Mouse (Mus musculus): ENCODE results near the gene Grsf1. TPM values are rescaled to one million over a fixed set of nuclear protein-coding genes. Genes with fewer than 3 reads are reported as not detected.

Gene Grsf1
- total RNA-seq (2023): 10 to 100 TPM; 51.6 to 54.2 TPM

GRCm38 (mm10) chr5:88675443-88676387, at the start of gene Grsf1:
Grsf1 (minus strand) TSS chr5:88676171.

GRCm38 (mm10) chr5:88720116-88721002, 44.4 kb upstream of the Grsf1 start, which contains the start of gene Mob1b:
Mob1b (plus strand) TSS chr5:88720855.

Other genes starting within 250 kb of the Grsf1 start
- gene Ambn, start 220.2 kb downstream of the Grsf1 start, total RNA-seq (2023): not detected
- not detected for gene Enam, start 188.2 kb downstream of the Grsf1 start, total RNA-seq (2023)
- 100 to 1,000 TPM in 1 of 2 experiments, 10 to 100 TPM in 1; 37.5 to 119 TPM for gene Jchain, start 148.3 kb downstream of the Grsf1 start, total RNA-seq (2023)
- gene Utp3, start 121.7 kb downstream of the Grsf1 start, total RNA-seq (2023): 10 to 100 TPM; 42.1 to 49.3 TPM
- gene Rufy3, start 111.1 kb downstream of the Grsf1 start, total RNA-seq (2023): 10 to 100 TPM; 33.7 to 38.0 TPM
- 10 to 100 TPM; 25.6 to 28.4 TPM for gene Mob1b, start 44.7 kb upstream of the Grsf1 start, total RNA-seq (2023)
- gene Dck, start 88.8 kb upstream of the Grsf1 start, total RNA-seq (2023): 10 to 100 TPM; 27.0 to 28.2 TPM
- under 1 TPM; 0.09 to 0.24 TPM for gene Slc4a4, start 210.6 kb upstream of the Grsf1 start, total RNA-seq (2023)